Mouse (Mus musculus) liver, embryonic 13.5 days (tissue): Measurements from ENCODE around the gene Fgf14. TPM values are rescaled to one million over a fixed set of nuclear protein-coding genes. Genes with fewer than 3 reads are reported as not detected.

Source experiments
- ATAC-seq: fragments of 200-750 bp; cut with Nextera tagmentation; 2 replicates; pipeline ENCODE4 v1.8.0; 2017; ENCODE audit warnings: low read depth, mild to moderate bottlenecking, moderate number of reproducible peaks, moderate library complexity
- DNase-seq: peaks from one replicate; pipeline ENCODE4 v3.0.0; 2022
- H3K27ac ChIP-seq: fragments of 300-500 bp; sonication (generic); 2 replicates; pipeline ENCODE4 v1.5.1; 2015; ENCODE audit warnings: moderate library complexity, mild to moderate bottlenecking, inconsistent platforms
- H3K27me3 ChIP-seq: fragments of 300-500 bp; sonication (generic); 2 replicates; pipeline ENCODE4 v1.6.1; 2015; ENCODE audit warnings: mild to moderate bottlenecking, inconsistent platforms
- H3K36me3 ChIP-seq: fragments of 300-500 bp; sonication (generic); 2 replicates; pipeline ENCODE4 v1.6.1; 2015; ENCODE audit warnings: mild to moderate bottlenecking, inconsistent platforms
- H3K4me1 ChIP-seq: fragments of 300-500 bp; sonication (generic); replicated peaks from 2 replicates; pipeline ENCODE4 v1.6.1; 2015; ENCODE audit warnings: inconsistent platforms
- H3K4me2 ChIP-seq: fragments of 300-500 bp; sonication (generic); 2 replicates; pipeline ENCODE4 v1.6.1; 2015; ENCODE audit warnings: inconsistent platforms, mild to moderate bottlenecking, moderate library complexity
- H3K4me3 ChIP-seq: fragments of 300-500 bp; sonication (generic); replicated peaks from 2 replicates; pipeline ENCODE4 v1.5.1; 2015; ENCODE audit warnings: mild to moderate bottlenecking, inconsistent platforms
- H3K9ac ChIP-seq: fragments of 300-500 bp; sonication (generic); 2 replicates; pipeline ENCODE4 v1.6.1; 2015; ENCODE audit warnings: mild to moderate bottlenecking, inconsistent platforms
- H3K9me3 ChIP-seq: fragments of 300-500 bp; sonication (generic); replicated peaks from 2 replicates; pipeline ENCODE4 v1.6.1; 2016; ENCODE audit warnings: inconsistent platforms
- WGBS: fragments of 180-500 bp; shearing (Covaris S2); methylation state at CpG from one replicate; pipeline ENCODE4 v1.1.7; 2015; ENCODE audit not compliant: insufficient replicate concordance; 5-methylcytosine and 5-hydroxymethylcytosine counted together
- polyA plus RNA-seq: library from polyadenylated mRNA; unstranded; fragments of >200 nt; fragmentation: Nextera tagmentation; extraction: Ambion mirVana; gene quantifications from 2 replicates; pipeline ENCODE4 v1.2.1, GENCODE M21; 2015

The Fgf14 gene
- polyA plus RNA-seq, 1 experiment from 2014 or later = 0.02 TPM

DNA sequence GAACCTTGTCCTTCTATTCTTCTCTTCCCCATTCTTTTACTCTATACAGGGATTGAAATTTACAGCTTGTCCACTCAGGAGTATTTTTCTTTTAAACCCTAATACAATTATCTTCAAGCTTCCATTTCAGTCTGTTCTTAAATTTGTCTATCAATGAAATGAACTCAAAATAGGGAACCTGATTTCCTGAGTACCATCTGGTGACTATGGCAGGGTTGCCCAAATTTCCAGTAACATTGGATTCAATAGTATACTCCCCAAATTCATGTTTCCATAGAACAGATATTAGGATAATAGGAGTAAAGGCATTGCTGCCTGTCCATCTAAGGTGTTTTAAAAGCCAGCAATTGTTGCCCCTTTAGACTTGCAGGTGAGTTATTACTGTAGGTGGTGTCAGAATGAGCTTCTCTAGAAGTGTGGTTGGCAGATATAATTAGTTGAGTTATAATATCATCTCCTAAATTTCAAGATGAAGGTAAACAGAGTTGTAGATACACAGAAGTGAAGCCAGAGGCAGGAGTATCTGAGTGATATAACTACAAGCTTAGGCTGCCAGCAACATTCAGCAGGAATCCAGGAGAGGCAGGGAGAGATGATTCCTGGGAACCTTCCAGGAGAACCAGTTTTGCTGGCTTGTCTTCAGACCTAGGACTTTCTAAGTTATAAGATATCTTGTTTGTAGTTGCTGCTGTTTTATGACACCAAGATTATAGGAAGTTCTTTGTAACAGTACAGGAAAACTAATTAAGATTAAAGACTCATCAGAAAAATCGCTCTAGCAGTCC, 648.8 kb downstream of the Fgf14 start:
- Histone ChIP-seq H3K9me3 (no peaks in the 10 kb centered on the region), H3K4me1 (no peaks in the 10 kb centered on the region), H3K27me3 (no peaks in the 10 kb centered on the region), H3K4me2 (no peak overlapping the region), H3K4me3 (no peak overlapping the region), H3K27ac (no peak overlapping the region), H3K36me3 (no peaks in the 10 kb centered on the region), H3K9ac (no peak overlapping the region)
- DNase-seq (no peak), ATAC-seq (no peak)
- WGBS = 34% methylated on average over 1 of the region's 1 CpGs

DNA sequence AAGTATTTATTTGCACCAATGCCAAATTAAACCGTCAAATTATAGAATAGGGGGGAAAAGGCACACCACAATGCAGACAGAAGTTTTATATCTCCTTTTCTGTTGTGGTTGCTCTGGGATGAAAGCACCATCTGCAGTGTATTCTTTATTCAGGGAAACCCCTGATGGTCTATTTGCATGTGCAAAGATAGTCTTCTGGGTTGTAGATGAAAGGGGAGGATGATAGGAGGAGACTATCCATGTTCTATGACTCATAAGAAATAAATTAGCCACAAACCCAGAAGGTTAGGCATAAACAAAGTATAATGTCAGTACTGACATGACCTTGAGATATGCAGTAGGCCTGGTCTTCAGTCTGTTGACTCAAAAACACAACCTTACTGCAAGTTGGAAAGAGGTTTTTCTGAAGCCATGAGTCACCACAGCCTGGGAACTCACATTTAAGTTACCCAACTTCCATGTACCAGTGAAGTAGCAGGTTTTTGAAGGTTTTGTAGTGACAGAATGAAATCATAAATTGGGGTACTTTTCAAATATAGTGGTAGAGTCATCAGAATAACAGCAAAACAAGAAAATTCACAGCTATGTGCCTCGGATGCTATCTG, 686.2 kb downstream of the Fgf14 start:
- no peak for ATAC-seq
- Histone ChIP-seq H3K4me2 (no peak overlapping the region), H3K9ac (no peak overlapping the region), H3K27ac (no peak overlapping the region), H3K27me3 (no peaks in the 10 kb centered on the region), H3K36me3 (no peaks in the 10 kb centered on the region), H3K4me3 (no peak overlapping the region), H3K4me1 (no peaks in the 10 kb centered on the region), H3K9me3 (no peaks in the 10 kb centered on the region)
- WGBS = 59% methylated on average over 2 of the region's 2 CpGs
- DNase-seq = no peak

DNA sequence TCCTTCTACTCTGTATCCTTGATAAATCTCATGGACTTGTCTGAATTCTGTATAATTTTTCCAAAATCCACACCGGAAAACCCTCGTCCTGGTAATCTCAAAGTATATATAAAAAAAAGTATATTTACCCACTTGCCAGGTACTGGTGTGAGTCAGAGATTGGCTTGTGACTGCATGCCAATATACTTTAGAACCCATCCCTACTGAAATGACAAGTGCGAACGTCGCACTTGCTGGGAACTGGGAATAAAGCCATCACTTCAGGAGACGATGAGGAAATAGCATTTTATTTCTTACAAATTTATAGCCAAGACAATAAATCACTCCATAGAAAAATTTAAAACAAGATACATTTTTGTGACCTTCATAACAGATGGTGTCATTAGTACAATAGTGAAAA, 708.9 kb downstream of the Fgf14 start:
- Histone ChIP-seq H3K27me3 (no peaks in the 10 kb centered on the region), H3K9ac (no peak overlapping the region), H3K4me3 (no peak overlapping the region), H3K4me2 (no peak overlapping the region), H3K36me3 (no peaks in the 10 kb centered on the region), H3K27ac (no peak overlapping the region), H3K4me1 (no peaks in the 10 kb centered on the region), H3K9me3 (no peaks in the 10 kb centered on the region)
- 83% methylated on average over 6 of the region's 6 CpGs for WGBS
- no peak for DNase-seq
- no peak for ATAC-seq

DNA sequence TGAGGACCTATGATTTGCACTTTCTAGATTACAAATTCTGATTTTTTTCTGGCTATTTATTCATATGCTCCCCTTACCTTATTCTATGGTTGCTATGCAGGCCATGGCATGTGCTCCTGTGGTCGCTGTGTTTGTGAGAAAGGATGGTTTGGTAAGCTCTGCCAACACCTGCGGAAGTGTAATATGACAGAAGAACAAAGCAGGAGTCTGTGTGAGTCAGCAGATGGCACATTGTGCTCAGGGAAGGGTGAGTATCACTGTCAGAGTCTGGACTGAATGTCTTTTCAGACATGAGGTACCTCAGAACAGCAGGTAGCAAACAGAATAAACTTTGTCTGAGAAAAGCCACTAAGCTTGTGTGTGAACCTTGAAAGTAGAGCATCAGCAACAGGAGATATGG, 710.4 kb downstream of the Fgf14 start:
- Histone ChIP-seq H3K4me1 (no peaks in the 10 kb centered on the region), H3K9ac (no peak overlapping the region), H3K4me2 (no peak overlapping the region), H3K36me3 (no peaks in the 10 kb centered on the region), H3K27me3 (no peaks in the 10 kb centered on the region), H3K27ac (no peak overlapping the region), H3K4me3 (no peak overlapping the region), H3K9me3 (no peaks in the 10 kb centered on the region)
- ATAC-seq = no peak
- 44% methylated on average over 2 of the region's 2 CpGs for WGBS
- no peak for DNase-seq
